Mouse (Mus musculus) cerebellum, adult 2 months (tissue): ENCODE data around the gene Agpat3.

Experiments used
- CTCF ChIP-seq: fragments of 200-500 bp; IDR thresholded peaks from 2 replicates; pipeline ENCODE4 v1.5.1; 2011; ENCODE audit warnings: low read depth, mild to moderate bottlenecking, control low read depth, low read length, moderate library complexity, borderline replicate concordance; ENCODE audit not compliant: insufficient read depth
- POLR2A ChIP-seq: fragments of 200-500 bp; IDR thresholded peaks from 2 replicates; pipeline ENCODE4 v1.6.1; 2011; ENCODE audit warnings: low read length, control low read depth, borderline replicate concordance; ENCODE audit not compliant: insufficient read depth

DNA sequence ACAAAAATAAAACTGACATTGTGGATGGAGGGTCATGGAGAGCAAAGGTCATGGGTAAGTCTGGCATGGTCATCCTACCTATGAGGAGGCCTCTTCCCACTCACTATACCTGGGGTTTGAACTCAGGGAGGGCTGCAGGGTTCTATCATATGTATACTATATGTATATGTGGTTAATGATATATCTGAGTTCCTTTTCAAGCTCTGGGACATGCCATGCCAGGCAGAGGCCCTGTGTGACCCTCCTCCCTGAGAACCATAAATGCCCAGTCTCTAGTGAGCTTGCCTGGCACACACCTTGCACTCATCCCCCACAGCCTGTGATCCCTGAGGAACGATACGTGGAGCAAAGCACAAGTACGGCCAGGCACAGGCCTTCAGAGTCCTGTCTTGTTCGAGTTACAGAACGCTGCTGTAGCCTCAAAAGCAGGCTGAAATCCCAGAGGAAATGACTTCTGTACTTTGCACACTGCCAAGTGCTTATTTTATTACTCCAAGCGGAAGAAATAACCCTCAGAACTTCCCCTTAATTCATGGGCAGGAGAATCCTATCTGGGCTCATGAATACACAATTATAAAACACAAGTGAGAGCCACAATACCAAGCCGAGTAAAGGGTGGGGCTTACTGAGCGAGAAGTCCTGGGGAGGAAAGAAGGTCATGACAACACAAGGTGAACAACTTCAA lies 124.3 kb downstream of the Agpat3 start:
- TF ChIP-seq CTCF (no peak), POLR2A (no peak)
